Mouse (Mus musculus) left cerebral cortex, adult 2 months (tissue): ENCODE measurements at regions not wholly inside any gene's neighbourhood (a gene's known extent, or its start where the extent isn't known, plus 50 kb on each side); places are given as distances from the start of the nearest gene placed in this dataset.
"Not testable (repeated sequence)": the region's sequence is repeated elsewhere in the genome, so short reads cannot be mapped to it uniquely, and the experiment has no call there.

Source experiments
- DNase-seq, 2 experiments: peaks; one replicate each; pipeline ENCODE4 v3.0.0; 2021 to 2022; ENCODE audit warnings: low spot score in 2 of 2, mixed read lengths in 1 of 2; ENCODE audit errors: extremely low spot score in 1 of 2
- H3K27ac ChIP-seq: fragments of 200-600 bp; 2 replicates; pipeline ENCODE4 v1.8.1; 2022
- H3K4me3 ChIP-seq: fragments of 200-600 bp; 2 replicates; pipeline ENCODE4 v1.8.1; 2022
- CTCF ChIP-seq: fragments of 200-600 bp; IDR thresholded peaks from 2 replicates; pipeline ENCODE4 v1.8.1; 2022; ENCODE audit warnings: antibody characterized with exemption, mild to moderate bottlenecking, moderate library complexity
- intact Hi-C: fragments of 180-260 bp; cut with DNase I; formaldehyde crosslinking; loops from one replicate; pipeline ENCODE4 v1.15.1; 2025

DNA sequence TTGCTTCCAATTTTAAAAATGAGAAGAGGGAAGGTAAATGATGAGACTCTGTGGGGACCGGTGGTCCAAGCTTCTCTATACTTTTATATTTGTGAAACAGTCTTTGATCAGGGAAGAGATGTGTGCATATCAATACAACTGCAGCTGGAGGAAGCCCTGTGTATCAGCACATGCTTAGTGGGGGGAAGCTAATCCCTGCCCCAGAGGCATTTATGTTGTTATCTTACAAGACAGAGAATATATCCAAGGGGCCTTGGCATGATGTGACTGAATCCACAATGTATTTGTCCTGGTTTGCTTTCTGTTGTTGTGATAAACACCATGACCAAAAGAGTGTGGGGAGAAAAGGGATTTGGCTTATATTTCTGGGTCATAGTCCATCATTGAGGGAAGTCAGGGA lies 105.2 kb upstream of the C9orf72 start:
- Histone ChIP-seq H3K4me3 (no peak overlapping the region), H3K27ac (no peak overlapping the region)
- no peak for TF ChIP-seq CTCF
- no peak for DNase-seq
- intact Hi-C loops: no loop called here

DNA sequence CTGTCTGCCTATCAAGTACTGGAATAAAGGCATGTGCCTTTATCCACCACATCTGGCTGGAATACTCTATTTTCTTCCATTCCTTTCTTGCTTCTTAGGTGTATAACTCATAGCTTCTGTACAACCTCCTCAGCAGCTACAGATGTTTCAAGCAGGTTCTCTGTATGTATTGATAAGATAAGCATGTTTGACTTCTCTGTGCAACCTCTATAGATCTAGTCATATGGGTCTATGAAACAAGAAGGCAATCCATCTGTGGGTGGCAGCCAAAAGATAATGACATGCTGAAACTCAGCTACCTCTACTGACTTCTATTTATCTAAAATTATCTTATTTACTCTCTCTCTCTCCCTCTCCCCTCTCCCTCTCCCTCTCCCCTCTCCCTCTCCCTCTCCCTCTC lies 99.3 kb upstream of the C9orf72 start:
- DNase-seq: no peak
- intact Hi-C loops: no loop called here
- no peak for TF ChIP-seq CTCF
- Histone ChIP-seq H3K27ac (no peak overlapping the region), H3K4me3 (no peak overlapping the region)

GRCm38 (mm10) chr4:35322432-35323173 lies 96.6 kb upstream of the C9orf72 start:
- Histone ChIP-seq H3K27ac (no peak overlapping the region), H3K4me3 (no peak overlapping the region)
- no peak for DNase-seq
- intact Hi-C loops: no loop called here
- TF ChIP-seq CTCF: no peak

DNA sequence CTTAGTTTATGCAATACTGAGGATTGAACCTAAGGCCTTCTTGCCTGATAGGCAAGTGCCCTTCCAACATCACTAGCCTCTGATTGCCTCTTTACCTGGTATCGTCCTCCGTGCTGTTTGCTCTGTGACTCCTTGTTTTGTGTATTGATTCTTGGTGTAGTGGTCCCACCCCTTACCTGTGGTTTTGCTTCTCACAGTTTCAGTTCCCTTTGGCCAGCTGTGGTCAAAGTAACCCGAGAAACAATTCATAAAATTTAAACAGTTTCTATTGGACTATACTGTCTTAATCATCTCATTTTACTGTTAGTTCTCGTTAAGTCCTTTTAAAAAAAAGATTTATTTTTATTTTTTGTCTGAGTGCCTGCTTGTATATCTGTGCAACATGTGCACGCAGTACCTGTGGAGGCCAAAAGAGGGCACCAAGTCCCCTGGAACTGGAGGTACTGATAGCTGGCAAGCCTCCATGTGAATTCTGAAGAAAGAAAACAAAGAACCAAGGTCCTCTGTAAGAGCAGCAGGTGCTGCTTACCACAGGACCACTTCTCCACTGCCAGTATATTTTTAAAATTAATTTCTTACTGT lies 84.5 kb upstream of the C9orf72 start:
- peak in 1 of 2 experiments; percentile 16 for DNase-seq
- TF ChIP-seq CTCF: peak; percentile 55
- intact Hi-C loops: no loop called here
- Histone ChIP-seq H3K27ac (no peak overlapping the region), H3K4me3 (no peak overlapping the region)

DNA sequence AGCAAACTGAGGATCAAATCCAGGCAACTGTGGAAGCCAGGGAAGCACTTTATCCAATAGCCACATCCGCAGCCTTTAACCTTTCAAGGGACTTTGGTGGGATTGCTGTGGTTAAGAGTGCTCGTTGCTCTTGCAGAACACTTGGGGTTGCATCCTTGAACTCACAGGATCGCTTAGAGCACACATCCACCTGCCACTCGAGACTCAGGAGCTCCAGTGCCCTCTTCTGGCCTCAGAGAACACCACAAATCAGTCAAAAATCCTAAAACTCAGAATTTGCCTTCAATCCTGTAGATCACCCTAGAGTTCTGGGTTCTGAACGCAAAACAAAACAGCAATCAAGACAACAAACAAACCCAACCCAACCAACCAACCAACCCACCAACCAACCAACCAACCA lies 82.2 kb upstream of the C9orf72 start:
- DNase-seq: no peak
- intact Hi-C loops: no loop called here
- H3K4me3 ChIP-seq: no peak overlapping the region
- H3K27ac ChIP-seq: no peak overlapping the region
- no peak; the same call in 1 of the 2 replicates for TF ChIP-seq CTCF

DNA sequence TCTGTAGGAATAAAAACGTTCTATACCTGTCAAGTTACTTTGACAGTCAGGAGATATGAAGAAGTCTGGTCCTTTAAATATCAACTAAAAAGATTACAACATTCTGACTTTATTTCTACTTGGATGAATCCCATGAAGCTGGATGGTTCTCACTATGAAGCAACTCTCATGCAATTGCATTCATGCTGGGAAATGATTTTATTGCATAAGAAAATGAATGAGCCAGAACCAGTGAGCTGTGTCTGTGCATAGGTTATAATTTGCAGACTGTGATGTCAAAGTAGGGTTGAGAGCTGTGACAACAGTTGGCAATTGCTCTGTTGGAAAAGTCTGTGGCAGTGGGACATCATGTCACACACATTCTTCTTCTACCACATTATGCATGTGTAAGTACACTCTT lies 79.2 kb upstream of the C9orf72 start:
- no peak for DNase-seq
- intact Hi-C loops: no loop called here
- Histone ChIP-seq H3K27ac (no peak overlapping the region), H3K4me3 (no peak overlapping the region)
- TF ChIP-seq CTCF: no peak

GRCm38 (mm10) chr4:35300848-35301247 lies 74.9 kb upstream of the C9orf72 start:
- no peak overlapping the region for H3K27ac ChIP-seq
- DNase-seq: no peak
- intact Hi-C loops: no loop called here
- H3K4me3 ChIP-seq: no peak overlapping the region
- no peak for TF ChIP-seq CTCF

GRCm38 (mm10) chr4:35300374-35300773 lies 74.4 kb upstream of the C9orf72 start:
- H3K4me3 ChIP-seq, intact Hi-C loops, H3K27ac ChIP-seq, DNase-seq: not testable (repeated sequence)

- Histone ChIP-seq H3K4me3 (no peak overlapping the region), H3K27ac (no peak overlapping the region)
- TF ChIP-seq CTCF: no peak
- intact Hi-C loops: no loop called here
- no peak for DNase-seq
Observed at GRCm38 (mm10) chr4:35284611-35285010, 58.6 kb upstream of the C9orf72 start.
